Mouse (Mus musculus): ENCODE data around the gene 5730522E02Rik. TPM values are rescaled to one million over a fixed set of nuclear protein-coding genes. Genes with fewer than 3 reads are reported as not detected.

Gene 5730522E02Rik
- total and polyA plus RNA-seq, 3 experiments, result not detected

DNA sequence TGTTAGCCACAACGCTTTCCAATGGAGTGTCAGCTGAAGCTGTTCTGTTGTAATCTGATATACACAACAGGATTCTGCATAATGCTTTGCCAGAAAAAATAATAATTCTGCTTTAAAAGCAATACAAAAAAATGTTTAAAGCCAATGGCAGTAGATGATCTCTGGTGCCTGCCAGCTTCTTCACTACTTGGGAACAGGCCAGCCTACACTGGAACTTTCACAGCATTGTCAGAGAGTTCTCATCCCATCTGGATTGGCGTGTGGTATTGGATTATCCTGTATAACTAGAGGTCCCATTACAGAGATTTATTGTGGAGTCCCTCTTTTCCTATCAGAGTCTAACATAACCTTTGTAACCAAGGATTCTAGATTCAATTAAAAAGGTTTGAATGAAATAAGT is 639.2 kb downstream of the 5730522E02Rik start:
- no peak overlapping the region for H3K27ac ChIP-seq (ENCODE audit: control insufficient read depth, low read depth, low read length)
- H3K4me1 ChIP-seq (ENCODE audit: control insufficient read depth in 1 of 2, insufficient read depth in 2 of 2, low read length in 2 of 2), result no peaks in the 10 kb centered on the region
- TF ChIP-seq GATA1 (IDR thresholded peaks at IDR 0.05; ENCODE audit: low read depth, low read length) (no peak), JUND (IDR thresholded peaks at IDR 0.05; ENCODE audit: low read depth, low read length) (no peak), ZKSCAN1 (IDR thresholded peaks at IDR 0.05; ENCODE audit: low read depth, low read length) (no peak), EP300 (IDR thresholded peaks at IDR 0.05; ENCODE audit: low read depth in 1 of 2, low read length in 2 of 2) (no peak), UBTF (IDR thresholded peaks at IDR 0.05; ENCODE audit: borderline replicate concordance, insufficient read depth, low read depth, low read length) (no peak), MYC (IDR thresholded peaks at IDR 0.05; ENCODE audit: low read depth, low read length) (no peak), SMC3 (IDR thresholded peaks at IDR 0.05; ENCODE audit: low read depth, low read length) (no peak), TBP (IDR thresholded peaks at IDR 0.05; ENCODE audit: low read depth, low read length) (no peak), TAL1 (IDR thresholded peaks at IDR 0.05; ENCODE audit: low read length) (no peak), MAX (IDR thresholded peaks at IDR 0.05; ENCODE audit: low read length) (no peak), MEF2A (IDR thresholded peaks at IDR 0.05; ENCODE audit: extremely low read depth, insufficient replicate concordance, low read depth, low read length, poor library complexity, severe bottlenecking) (no peak)
- no peak overlapping the region for H3K4me3 ChIP-seq (ENCODE audit: control insufficient read depth in 1 of 2, insufficient read depth in 1 of 2, low read depth in 2 of 2, low read length in 2 of 2)
- H3K9me3 ChIP-seq (replicated peaks; ENCODE audit: insufficient read depth, low read length), result no peaks in the 10 kb centered on the region
- H3K36me3 ChIP-seq (ENCODE audit: control insufficient read depth in 1 of 2, insufficient read depth in 2 of 2, low read length in 2 of 2), result no peaks in the 10 kb centered on the region
- H3K27me3 ChIP-seq (ENCODE audit: control insufficient read depth in 1 of 2, insufficient read depth in 2 of 2, low read length in 2 of 2), result no peaks in the 10 kb centered on the region
- H3K79me2 ChIP-seq (ENCODE audit: control insufficient read depth, insufficient read depth, low read length, poor library complexity), result no peaks in the 10 kb centered on the region
- no peak for DNase-seq (ENCODE audit: low read depth, low spot score)
- no peak overlapping the region for H3K9ac ChIP-seq (ENCODE audit: control insufficient read depth, low read depth, low read length, poor library complexity, severe bottlenecking)

Other genes with a start within 250 kb of the 5730522E02Rik start
- gene Fancl, start 175.4 kb upstream of the 5730522E02Rik start, total RNA-seq (2012; rRNA removed), result 35.8 and 40.1 TPM in 2 replicates
- 10 to 100 TPM in 1 of 2 experiments, not detected in 1; 21.3 TPM for gene Fancl, start 175.4 kb upstream of the 5730522E02Rik start, polyA plus RNA-seq (2012; ENCODE audit: insufficient read depth in 1 of 2, insufficient read length in 2 of 2, low read depth in 1 of 2, low replicate concordance in 2 of 2, missing spikeins in 1 of 2)

All from MEL (cell line).